Comparison of ENCODE assay signal across 19 mouse cellular contexts in genomic region chr8:70203072-70203471, GRCm38 (mm10). TPM values are rescaled to one million over a fixed set of nuclear protein-coding genes. Genes with fewer than 3 reads are reported as not detected.
A peak's percentile ranks its signal among the peaks of the same experiment; 100 is the strongest.
DNase-seq lines count a peak whose midpoint lies in the region; ATAC-seq lines count a peak whose summit lies in the region.
"Had no signal": no experiment of that assay in that cellular context is flagged by ENCODE, and none has a peak within 500 bp of the region (broad histone marks: within the 10 kb centered on the region; RNA-seq: fewer than 3 reads in every experiment).

No protein-coding gene starts in this region.

- H3K4me3 ChIP-seq in heart, embryonic 10.5 days, result no peak overlapping the region
- H3K4me3 ChIP-seq in heart, embryonic 11.5 days (ENCODE audit: low read depth, low read length), result no peak overlapping the region
- H3K4me3 ChIP-seq in liver, embryonic 15.5 days (replicated peaks), result no peak overlapping the region
- H3K4me3 ChIP-seq in liver, embryonic 11.5 days (ENCODE audit: low read depth, low read length), result no peak overlapping the region
- H3K4me3 ChIP-seq: embryonic facial prominence, embryonic 10.5 days; heart, adult 2 months; heart, embryonic 15.5 days; hindbrain, embryonic 10.5 days had no signal

- no peak for ATAC-seq in heart, embryonic 11.5 days (replicated peaks; ENCODE audit: insufficient number of reproducible peaks, low FRiP score, low TSS enrichment)
- ATAC-seq in liver, embryonic 15.5 days (ENCODE audit: insufficient read depth), result no peak
- no peak for ATAC-seq in liver, embryonic 11.5 days (replicated peaks; ENCODE audit: low FRiP score)
- ATAC-seq: forebrain, embryonic 14.5 days had no signal

- H3K9ac ChIP-seq in heart, embryonic 11.5 days (ENCODE audit: low read depth, low read length), result no peak overlapping the region
- no peak overlapping the region for H3K9ac ChIP-seq in liver, embryonic 15.5 days
- no peak overlapping the region for H3K9ac ChIP-seq in liver, embryonic 11.5 days (ENCODE audit: low read depth, low read length)
- H3K9ac ChIP-seq: heart, embryonic 15.5 days; hindbrain, embryonic 14.5 days had no signal

- WGBS in heart, embryonic 10.5 days, result 66% methylated on average over 4 of the region's 4 CpGs
- WGBS in heart, embryonic 11.5 days (ENCODE audit: insufficient replicate concordance), result 80% methylated on average over 4 of the region's 4 CpGs
- WGBS in liver, embryonic 15.5 days (ENCODE audit: insufficient replicate concordance), result 77% methylated on average over 4 of the region's 4 CpGs
- WGBS in liver, embryonic 11.5 days, result 77% methylated on average over 4 of the region's 4 CpGs

- no peaks in the 10 kb centered on the region for H3K9me3 ChIP-seq in heart, embryonic 10.5 days
- H3K9me3 ChIP-seq in heart, embryonic 11.5 days (replicated peaks; ENCODE audit: control insufficient read depth, low read length), result no peaks in the 10 kb centered on the region
- no peaks in the 10 kb centered on the region for H3K9me3 ChIP-seq in liver, embryonic 15.5 days (replicated peaks)
- no peaks in the 10 kb centered on the region for H3K9me3 ChIP-seq in liver, embryonic 11.5 days (ENCODE audit: control insufficient read depth, low read length)
- H3K9me3 ChIP-seq: embryonic facial prominence, embryonic 10.5 days; heart, embryonic 15.5 days; hindbrain, embryonic 10.5 days had no signal

- H3K27me3 ChIP-seq in heart, embryonic 10.5 days (ENCODE audit: insufficient read depth, poor library complexity, severe bottlenecking), result peaks cover 5% of the 10 kb centered on the region; the same call in 1 of the 2 replicates
- 0 out of 2 replicates have a peak, but pooled peaks cover 2% of the 10 kb centered on the region for H3K27me3 ChIP-seq in heart, embryonic 11.5 days (ENCODE audit: control insufficient read depth, insufficient read depth, low read length)
- no peaks in the 10 kb centered on the region for H3K27me3 ChIP-seq in liver, embryonic 15.5 days
- H3K27me3 ChIP-seq in liver, embryonic 11.5 days (replicated peaks; ENCODE audit: control insufficient read depth, insufficient read depth, low read length), result no peaks in the 10 kb centered on the region
- H3K27me3 ChIP-seq: heart, embryonic 15.5 days had no signal

- H3K36me3 ChIP-seq in heart, embryonic 10.5 days, result no peaks in the 10 kb centered on the region
- H3K36me3 ChIP-seq in heart, embryonic 11.5 days (ENCODE audit: control insufficient read depth, insufficient read depth, low read length), result no peaks in the 10 kb centered on the region
- H3K36me3 ChIP-seq in liver, embryonic 15.5 days (replicated peaks), result no peaks in the 10 kb centered on the region
- no peaks in the 10 kb centered on the region for H3K36me3 ChIP-seq in liver, embryonic 11.5 days (ENCODE audit: control insufficient read depth, insufficient read depth, low read length)
- H3K36me3 ChIP-seq: embryonic facial prominence, embryonic 10.5 days; heart, embryonic 15.5 days; hindbrain, embryonic 10.5 days had no signal

- H3K4me1 ChIP-seq in heart, embryonic 10.5 days, result peaks cover 25% of the 10 kb centered on the region
- H3K4me1 ChIP-seq in heart, embryonic 11.5 days (ENCODE audit: control insufficient read depth, insufficient read depth, low read length), result peaks cover 10% of the 10 kb centered on the region
- H3K4me1 ChIP-seq in liver, embryonic 15.5 days (replicated peaks), result peaks cover 78% of the 10 kb centered on the region
- H3K4me1 ChIP-seq in liver, embryonic 11.5 days (replicated peaks; ENCODE audit: control insufficient read depth, insufficient read depth, low read length), result peaks cover 27% of the 10 kb centered on the region

- no peak for DNase-seq in heart, embryonic 10.5 days (ENCODE audit: low spot score)
- peak; percentile 25 to 45 for DNase-seq in left cerebral cortex, adult 18-20 months (ENCODE audit: low spot score in 2 of 2)
- no peak for DNase-seq in left cerebral cortex, adult 11 months (ENCODE audit: low spot score)
- no peak for DNase-seq in liver, embryonic 11.5 days (ENCODE audit: low spot score)
- DNase-seq in telencephalon, adult 2 months (ENCODE audit: low read depth, low spot score), result peak; percentile 33
- no peak for DNase-seq in kidney, adult 11 months
- DNase-seq: adrenal gland, adult 2 months; adrenal gland, postnatal 25 days; cerebellum, adult 2 months; cerebellum, postnatal 10 days; gastrocnemius, postnatal 10 days; heart, adult 2 months had no signal

- no peak overlapping the region for H3K4me2 ChIP-seq in heart, embryonic 11.5 days
- H3K4me2 ChIP-seq in liver, embryonic 15.5 days, result no peak overlapping the region
- no peak overlapping the region for H3K4me2 ChIP-seq in liver, embryonic 11.5 days
- H3K4me2 ChIP-seq: heart, embryonic 15.5 days; hindbrain, embryonic 14.5 days had no signal

- H3K27ac ChIP-seq in heart, embryonic 10.5 days, result peak overlapping the region; percentile 54; the same call in 1 of the 2 replicates
- no peak overlapping the region for H3K27ac ChIP-seq in heart, embryonic 11.5 days (ENCODE audit: low read depth, low read length)
- H3K27ac ChIP-seq in liver, embryonic 15.5 days (replicated peaks), result peak overlapping the region; percentile 88
- H3K27ac ChIP-seq in liver, embryonic 11.5 days (ENCODE audit: low read depth, low read length), result no peak overlapping the region
- H3K27ac ChIP-seq: embryonic facial prominence, embryonic 10.5 days; heart, adult 2 months; hindbrain, embryonic 10.5 days; hindbrain, embryonic 14.5 days had no signal

RNA-seq across cellular contexts. Expression of gene Slc25a42, which starts 9.0 kb away (rescaled TPM):
- polyA plus RNA-seq in heart, embryonic 10.5 days (2016; fragmentation: Nextera tagmentation; extraction: Ambion mirVana), result 5.8 and 9.5 TPM in 2 replicates
- 4.8 and 5.2 TPM in 2 replicates for polyA plus RNA-seq in heart, embryonic 11.5 days (2014; fragmentation: Nextera tagmentation; extraction: Ambion mirVana)
- 10 to 100 TPM; 36.0 to 37.8 TPM for total RNA-seq in left cerebral cortex, adult 18-20 months (2021)
- 8.0 and 9.2 TPM in 2 replicates for polyA plus RNA-seq in liver, embryonic 15.5 days (2015; fragmentation: Nextera tagmentation; extraction: Ambion mirVana)
- polyA plus RNA-seq in liver, embryonic 11.5 days (2014; fragmentation: Nextera tagmentation; extraction: Ambion mirVana), result 7.1 and 7.9 TPM in 2 replicates

RNA-seq across cellular contexts. Expression of gene Tmem161a, which starts 30.9 kb away (rescaled TPM):
- polyA plus RNA-seq in heart, embryonic 10.5 days (2016; fragmentation: Nextera tagmentation; extraction: Ambion mirVana), result 93.9 and 123 TPM in 2 replicates
- 64.9 and 67.7 TPM in 2 replicates for polyA plus RNA-seq in heart, embryonic 11.5 days (2014; fragmentation: Nextera tagmentation; extraction: Ambion mirVana)
- total RNA-seq in left cerebral cortex, adult 18-20 months (2021), result 10 to 100 TPM; 45.2 to 46.2 TPM
- 28.1 and 31.9 TPM in 2 replicates for polyA plus RNA-seq in liver, embryonic 15.5 days (2015; fragmentation: Nextera tagmentation; extraction: Ambion mirVana)
- 53.1 and 53.4 TPM in 2 replicates for polyA plus RNA-seq in liver, embryonic 11.5 days (2014; fragmentation: Nextera tagmentation; extraction: Ambion mirVana)

RNA-seq across cellular contexts. Expression of gene Sugp2, which starts 31.0 kb away (rescaled TPM):
- polyA plus RNA-seq in heart, embryonic 10.5 days (2016; fragmentation: Nextera tagmentation; extraction: Ambion mirVana), result 34.7 and 34.8 TPM in 2 replicates
- polyA plus RNA-seq in heart, embryonic 11.5 days (2014; fragmentation: Nextera tagmentation; extraction: Ambion mirVana), result 23.0 and 26.2 TPM in 2 replicates
- 100 to 1,000 TPM in 1 of 2 experiments, 10 to 100 TPM in 1; 97.3 to 109 TPM for total RNA-seq in left cerebral cortex, adult 18-20 months (2021)
- 10.9 and 11.7 TPM in 2 replicates for polyA plus RNA-seq in liver, embryonic 15.5 days (2015; fragmentation: Nextera tagmentation; extraction: Ambion mirVana)
- polyA plus RNA-seq in liver, embryonic 11.5 days (2014; fragmentation: Nextera tagmentation; extraction: Ambion mirVana), result 33.0 and 40.8 TPM in 2 replicates

RNA-seq across cellular contexts. Expression of gene Armc6, which starts 31.2 kb away (rescaled TPM):
- 29.5 and 31.6 TPM in 2 replicates for polyA plus RNA-seq in heart, embryonic 10.5 days (2016; fragmentation: Nextera tagmentation; extraction: Ambion mirVana)
- polyA plus RNA-seq in heart, embryonic 11.5 days (2014; fragmentation: Nextera tagmentation; extraction: Ambion mirVana), result 17.6 and 17.8 TPM in 2 replicates
- total RNA-seq in left cerebral cortex, adult 18-20 months (2021), result 10 to 100 TPM; 37.0 to 42.1 TPM
- 12.4 and 15.2 TPM in 2 replicates for polyA plus RNA-seq in liver, embryonic 15.5 days (2015; fragmentation: Nextera tagmentation; extraction: Ambion mirVana)
- polyA plus RNA-seq in liver, embryonic 11.5 days (2014; fragmentation: Nextera tagmentation; extraction: Ambion mirVana), result 34.8 and 35.0 TPM in 2 replicates

Comparison
In these comparisons a context has a peak if more than half of its experiments do, and no peak if none do; other contexts are left out.
1. DNase-seq: peak in left cerebral cortex, adult 18-20 months (2 of 2) and telencephalon, adult 2 months (single experiment); none in heart, embryonic 10.5 days (single experiment), left cerebral cortex, adult 11 months (single experiment), liver, embryonic 11.5 days (single experiment) and kidney, adult 11 months (single experiment).
2. H3K27ac ChIP-seq: peak in heart, embryonic 10.5 days (single experiment) and liver, embryonic 15.5 days (single experiment); none in heart, embryonic 11.5 days (single experiment) and liver, embryonic 11.5 days (single experiment).